Mouse (Mus musculus): ENCODE data around the gene Atg2a.

DNA sequence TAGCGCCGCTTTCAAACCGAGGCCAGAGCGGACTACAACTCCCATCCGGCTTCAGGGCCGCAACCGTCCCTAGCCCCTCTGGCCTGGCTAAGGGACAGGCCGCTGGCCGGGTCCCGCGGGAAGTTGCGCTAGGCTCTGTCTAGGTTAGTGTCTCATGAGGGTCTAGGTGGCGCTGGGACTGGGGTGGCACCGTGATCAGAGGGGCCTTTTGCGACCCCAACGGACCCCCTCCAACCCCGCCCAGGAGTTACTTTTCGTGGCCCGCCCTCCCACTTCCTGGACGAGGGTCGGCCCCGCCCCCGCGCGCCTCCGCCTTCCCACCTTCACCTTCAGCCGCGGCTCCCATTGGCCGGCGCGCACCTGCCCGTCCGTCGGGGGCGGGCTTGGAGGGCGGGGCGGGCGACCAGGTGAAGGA lies 64.7 kb downstream of the Atg2a start, which contains the start of gene Cdc42bpg:
- no peak for TF ChIP-seq POLR2A (IDR thresholded peaks at IDR 0.05; ENCODE audit: extremely low read depth, insufficient read depth, low read length)
- TF ChIP-seq CTCF (IDR thresholded peaks at IDR 0.05; ENCODE audit: low read depth, low read length): no peak

Data from liver, adult 2 months (tissue).